Mouse (Mus musculus) megakaryocyte, embryonic 14.5 days (primary cell): Measurements from ENCODE around the gene Rnf126. TPM values are rescaled to one million over a fixed set of nuclear protein-coding genes. Genes with fewer than 3 reads are reported as not detected.
A peak's percentile ranks its signal among the peaks of the same experiment; 100 is the strongest.

Experiments used
- H3K27me3 ChIP-seq: replicated peaks from 2 replicates; pipeline ENCODE3; 2012; ENCODE audit warnings: inconsistent platforms
- H3K36me3 ChIP-seq: replicated peaks from 2 replicates; pipeline ENCODE3; 2012; ENCODE audit warnings: low read length, inconsistent platforms, mixed read lengths
- H3K4me1 ChIP-seq: 2 replicates; pipeline ENCODE4 v1.6.1; 2012; ENCODE audit warnings: inconsistent platforms
- H3K4me3 ChIP-seq: replicated peaks from 2 replicates; pipeline ENCODE3; 2012; ENCODE audit warnings: moderate library complexity, mild to moderate bottlenecking, inconsistent platforms
- H3K9me3 ChIP-seq: 2 replicates; pipeline ENCODE4 v1.6.1; 2012; ENCODE audit warnings: inconsistent platforms
- FLI1 ChIP-seq: IDR thresholded peaks from 2 replicates; pipeline ENCODE4 v1.6.1; 2012; ENCODE audit warnings: low read length, inconsistent platforms, mixed read lengths
- GATA1 ChIP-seq: IDR thresholded peaks from 3 replicates; pipeline ENCODE4 v1.6.1; 2012; ENCODE audit warnings: mixed read lengths, low read length, inconsistent platforms, borderline replicate concordance
- polyA plus RNA-seq: library from polyadenylated mRNA; stranded (reverse); fragments of >175 nt; gene quantifications from 2 replicates; pipeline ENCODE4 v1.2.3, GENCODE M21; 2012; ENCODE audit warnings: low replicate concordance; ENCODE audit not compliant: insufficient read depth

The Rnf126 gene
- polyA plus RNA-seq, 1 experiment, result 302 TPM

GRCm38 (mm10) chr10:79735361-79735760, 31.4 kb downstream of the Rnf126 start:
- H3K4me3 ChIP-seq, result no peak overlapping the region
- TF ChIP-seq GATA1 (no peak), FLI1 (no peak)

GRCm38 (mm10) chr10:79733847-79734246, 32.9 kb downstream of the Rnf126 start:
- H3K36me3 ChIP-seq, result peaks cover 59% of the 10 kb centered on the region
- no peak for TF ChIP-seq FLI1
- TF ChIP-seq GATA1, result no peak
- H3K27me3 ChIP-seq, result peaks cover 16% of the 10 kb centered on the region
- H3K4me1 ChIP-seq, result peaks cover 7% of the 10 kb centered on the region
- H3K9me3 ChIP-seq, result peaks cover 27% of the 10 kb centered on the region
- H3K4me3 ChIP-seq, result peak overlapping the region; percentile 14

More at GRCm38 (mm10) chr10:79735361-79735760, 31.4 kb downstream of the Rnf126 start:
- Histone ChIP-seq H3K36me3 (peaks cover 74% of the 10 kb centered on the region), H3K9me3 (peaks cover 27% of the 10 kb centered on the region), H3K4me1 (peaks cover 9% of the 10 kb centered on the region), H3K27me3 (peaks cover 6% of the 10 kb centered on the region)

GRCm38 (mm10) chr10:79732500-79732899, 34.3 kb downstream of the Rnf126 start:
- peaks cover 46% of the 10 kb centered on the region for H3K36me3 ChIP-seq
- H3K27me3 ChIP-seq, result peaks cover 28% of the 10 kb centered on the region
- TF ChIP-seq FLI1, result no peak
- TF ChIP-seq GATA1, result no peak
- H3K4me3 ChIP-seq, result no peak overlapping the region
- peaks cover 33% of the 10 kb centered on the region for H3K9me3 ChIP-seq
- peaks cover 11% of the 10 kb centered on the region; the same call in 1 of the 2 replicates for H3K4me1 ChIP-seq

- Histone ChIP-seq H3K4me3 (no peak overlapping the region), H3K9me3 (peaks cover 22% of the 10 kb centered on the region), H3K27me3 (peaks cover 40% of the 10 kb centered on the region), H3K4me1 (peaks cover 14% of the 10 kb centered on the region; the same call in 1 of the 2 replicates), H3K36me3 (peaks cover 15% of the 10 kb centered on the region)
- no peak for TF ChIP-seq FLI1
- no peak for TF ChIP-seq GATA1
Measured at GRCm38 (mm10) chr10:79729357-79729965, 37.3 kb downstream of the Rnf126 start.

GRCm38 (mm10) chr10:79728323-79729249, 38.2 kb downstream of the Rnf126 start:
- Histone ChIP-seq H3K4me3 (no peak overlapping the region), H3K36me3 (peaks cover 7% of the 10 kb centered on the region)

DNA sequence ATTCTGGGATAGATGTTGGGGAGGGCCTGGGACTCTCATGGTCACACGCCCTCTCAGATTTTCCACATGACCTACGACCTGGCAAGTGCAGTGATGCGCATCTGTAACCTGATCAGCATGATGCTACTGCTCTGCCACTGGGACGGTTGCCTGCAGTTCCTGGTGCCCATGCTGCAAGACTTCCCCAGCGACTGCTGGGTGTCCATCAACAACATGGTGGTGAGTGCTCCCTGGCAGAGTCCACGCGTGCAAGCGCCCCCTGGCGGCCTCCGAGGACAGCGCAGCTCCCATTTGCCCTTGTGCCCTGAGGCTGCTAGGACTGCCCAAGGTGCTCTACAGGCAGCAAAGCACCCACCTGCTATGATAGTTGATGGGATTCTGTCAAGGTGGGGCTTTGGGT, 40.7 kb downstream of the Rnf126 start:
- peaks cover 8% of the 10 kb centered on the region for H3K9me3 ChIP-seq
- H3K4me1 ChIP-seq, result peaks cover 14% of the 10 kb centered on the region; the same call in 1 of the 2 replicates
- peak overlapping the region; percentile 31 for H3K4me3 ChIP-seq
- no peaks in the 10 kb centered on the region for H3K36me3 ChIP-seq
- no peak for TF ChIP-seq GATA1
- no peak for TF ChIP-seq FLI1
- H3K27me3 ChIP-seq, result peaks cover 67% of the 10 kb centered on the region

More at GRCm38 (mm10) chr10:79728323-79729249, 38.2 kb downstream of the Rnf126 start:
- Histone ChIP-seq H3K4me1 (peaks cover 14% of the 10 kb centered on the region; the same call in 1 of the 2 replicates), H3K9me3 (peaks cover 22% of the 10 kb centered on the region), H3K27me3 (peaks cover 46% of the 10 kb centered on the region)
- TF ChIP-seq GATA1 (no peak), FLI1 (no peak)

DNA sequence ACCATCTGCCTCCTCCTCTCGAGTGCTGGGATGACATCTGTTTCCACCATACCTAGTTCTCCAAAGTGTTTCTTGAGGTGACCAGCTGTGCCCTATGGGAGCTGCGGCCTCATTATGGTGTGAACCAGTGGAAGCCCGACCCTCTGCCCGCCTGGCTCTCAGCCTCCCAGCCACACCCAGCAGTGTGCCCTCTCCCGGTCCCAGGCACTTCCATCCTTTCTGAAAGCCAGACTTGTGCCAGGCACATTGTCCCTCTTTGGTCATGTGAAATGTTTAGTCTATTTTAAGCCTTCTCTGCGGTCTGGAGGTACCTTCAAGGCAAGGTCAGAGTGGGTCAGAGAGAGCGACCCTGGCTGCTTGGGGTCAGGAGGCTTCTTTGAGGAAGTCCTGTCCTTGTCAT, 43.1 kb downstream of the Rnf126 start:
- Histone ChIP-seq H3K9me3 (peaks cover 8% of the 10 kb centered on the region), H3K27me3 (peaks cover 76% of the 10 kb centered on the region), H3K36me3 (no peaks in the 10 kb centered on the region), H3K4me1 (peaks cover 10% of the 10 kb centered on the region; the same call in 1 of the 2 replicates), H3K4me3 (no peak overlapping the region)
- TF ChIP-seq GATA1 (no peak), FLI1 (no peak)

DNA sequence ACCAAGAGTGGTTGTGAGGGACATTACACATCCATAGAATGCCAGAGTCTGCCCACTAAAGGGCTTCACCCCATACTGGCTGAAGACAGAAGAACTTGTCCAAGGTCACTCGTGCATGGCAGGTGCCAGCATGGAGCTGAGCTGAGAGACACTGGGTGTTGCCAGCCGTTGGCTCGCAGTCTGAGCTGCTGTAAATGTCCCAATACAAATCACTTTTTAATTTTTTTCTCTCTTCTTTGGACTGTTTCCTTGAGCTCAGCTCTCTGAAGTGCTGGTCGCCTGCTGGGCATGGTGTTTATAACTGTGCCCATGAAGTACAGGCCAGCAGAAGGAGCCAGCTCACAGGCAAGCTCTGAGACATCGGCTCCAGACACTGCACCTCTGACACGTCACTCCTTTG, 43.7 kb downstream of the Rnf126 start:
- Histone ChIP-seq H3K4me3 (no peak overlapping the region), H3K36me3 (no peaks in the 10 kb centered on the region), H3K27me3 (peaks cover 76% of the 10 kb centered on the region), H3K9me3 (peaks cover 9% of the 10 kb centered on the region), H3K4me1 (peaks cover 4% of the 10 kb centered on the region; the same call in 1 of the 2 replicates)
- TF ChIP-seq FLI1 (no peak), GATA1 (no peak)

- no peak overlapping the region for H3K4me3 ChIP-seq
- 0 out of 2 replicates have a peak, but pooled peaks cover 3% of the 10 kb centered on the region for H3K9me3 ChIP-seq
- H3K27me3 ChIP-seq, result peaks cover 90% of the 10 kb centered on the region
- TF ChIP-seq FLI1, result no peak
- TF ChIP-seq GATA1, result no peak
- peaks cover 19% of the 10 kb centered on the region for H3K4me1 ChIP-seq
- H3K36me3 ChIP-seq, result no peaks in the 10 kb centered on the region
Measured at GRCm38 (mm10) chr10:79721089-79721488, 45.7 kb downstream of the Rnf126 start.
